Mouse (Mus musculus) 416B (cell line): ENCODE measurements around the gene Cdkn2aipnl.

Experiments
- DNase-seq: peaks from one replicate; pipeline ENCODE4 v3.0.0; 2011; ENCODE audit warnings: low read depth

Gene Cdkn2aipnl

DNA sequence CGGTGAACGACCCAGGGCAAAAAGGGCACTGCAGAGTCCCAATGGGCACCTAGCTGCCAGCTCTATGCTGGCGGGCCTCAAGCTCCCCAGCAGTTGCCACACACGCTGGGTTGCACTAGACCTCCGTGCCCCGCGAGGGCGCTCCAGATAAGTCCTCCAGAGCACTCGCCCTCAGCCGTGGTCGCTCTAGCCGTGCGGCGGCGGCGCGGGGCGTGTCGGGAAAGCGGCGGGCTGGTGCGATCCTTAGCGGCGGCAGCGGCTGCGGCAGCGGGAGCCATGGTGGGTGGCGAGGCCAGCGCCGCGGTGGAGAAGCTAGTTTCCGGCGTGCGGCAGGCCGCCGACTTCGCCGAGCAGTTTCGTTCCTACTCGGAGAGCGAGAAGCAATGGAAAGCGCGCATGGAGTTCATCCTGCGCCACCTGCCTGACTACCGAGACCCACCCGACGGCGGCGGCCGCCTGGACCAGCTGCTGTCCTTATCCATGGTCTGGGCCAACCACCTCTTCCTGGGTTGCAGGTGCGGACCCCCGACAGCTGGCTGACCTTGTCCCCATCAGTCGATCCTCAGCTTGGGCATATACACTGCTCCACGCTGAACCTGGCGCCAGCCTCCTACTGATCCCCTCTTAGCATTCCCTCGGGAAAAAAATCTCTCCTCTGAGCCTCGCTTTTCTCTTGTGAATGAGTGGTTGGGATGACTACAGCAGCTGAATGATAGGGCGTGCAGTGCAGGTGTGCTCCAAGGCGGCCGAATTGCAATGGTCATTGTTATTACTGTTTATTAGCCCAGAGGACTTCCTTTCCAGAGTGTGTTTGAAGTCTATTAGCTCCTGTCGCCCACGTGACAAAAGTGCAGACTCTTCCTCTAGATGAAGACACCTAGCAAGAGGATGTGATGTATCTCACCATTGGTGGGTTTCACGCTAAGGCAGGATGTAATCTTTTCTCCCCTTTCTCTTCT lies at the start of gene Cdkn2aipnl:
TSS of gene Cdkn2aipnl (plus strand) at position 219 of the 959 bp plus-strand sequence.
- peak; percentile 96 for DNase-seq

DNA sequence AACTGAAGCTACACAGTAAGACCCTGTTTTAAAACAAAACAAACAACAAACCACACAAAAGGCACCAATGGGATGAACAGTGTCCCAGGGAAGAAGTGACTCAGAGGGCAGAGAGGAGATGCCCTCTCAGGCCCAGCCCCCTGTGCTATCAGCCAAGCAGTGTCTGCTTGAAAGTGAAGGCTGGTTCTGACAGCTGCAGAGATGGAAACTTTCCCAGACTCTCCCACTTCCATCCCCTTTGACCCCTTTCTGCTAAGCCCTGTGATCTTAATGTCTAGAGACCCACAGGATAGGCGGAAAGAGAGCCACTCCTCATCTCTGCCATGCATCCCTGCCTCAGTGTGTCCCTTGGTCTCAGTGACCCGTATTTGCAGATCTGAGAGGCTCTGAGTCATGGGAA lies 49.5 kb upstream of the Cdkn2aipnl start:
- peak; percentile 78 for DNase-seq

- DNase-seq = no peak
Measured at GRCm38 (mm10) chr11:51918576-51918975, 48.9 kb upstream of the Cdkn2aipnl start.

GRCm38 (mm10) chr11:51921355-51922125 lies 45.9 kb upstream of the Cdkn2aipnl start:
- peak; percentile 47 for DNase-seq

- DNase-seq = no peak
Measured at GRCm38 (mm10) chr11:51922421-51922841, 45.0 kb upstream of the Cdkn2aipnl start.

- DNase-seq = peak; percentile 85
Measured at GRCm38 (mm10) chr11:51925595-51925994, 41.9 kb upstream of the Cdkn2aipnl start.

- DNase-seq = no peak
Measured at GRCm38 (mm10) chr11:51926385-51926784, 41.1 kb upstream of the Cdkn2aipnl start.

DNA sequence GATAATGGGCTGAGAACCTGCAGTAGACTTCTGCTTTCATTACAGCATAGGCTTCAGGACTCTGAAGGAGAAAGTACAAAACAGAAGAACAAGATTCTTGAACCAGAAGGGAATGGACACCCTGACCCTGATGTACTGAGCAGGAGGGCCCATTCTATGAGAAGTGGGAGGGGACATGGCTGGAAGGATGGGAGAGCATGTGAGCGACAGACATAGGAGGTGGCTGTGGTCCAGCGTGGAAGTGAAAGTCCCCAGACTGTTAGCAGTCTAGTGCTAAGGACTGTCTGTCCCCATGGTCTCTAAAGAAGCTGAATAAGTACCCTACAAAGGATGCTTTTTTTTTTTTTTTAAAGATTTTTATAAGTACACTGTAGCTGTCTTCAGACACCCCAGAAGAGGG lies 40.4 kb upstream of the Cdkn2aipnl start:
- DNase-seq = no peak

- DNase-seq = no peak
Measured at GRCm38 (mm10) chr11:51931138-51931537, 36.3 kb upstream of the Cdkn2aipnl start.

DNA sequence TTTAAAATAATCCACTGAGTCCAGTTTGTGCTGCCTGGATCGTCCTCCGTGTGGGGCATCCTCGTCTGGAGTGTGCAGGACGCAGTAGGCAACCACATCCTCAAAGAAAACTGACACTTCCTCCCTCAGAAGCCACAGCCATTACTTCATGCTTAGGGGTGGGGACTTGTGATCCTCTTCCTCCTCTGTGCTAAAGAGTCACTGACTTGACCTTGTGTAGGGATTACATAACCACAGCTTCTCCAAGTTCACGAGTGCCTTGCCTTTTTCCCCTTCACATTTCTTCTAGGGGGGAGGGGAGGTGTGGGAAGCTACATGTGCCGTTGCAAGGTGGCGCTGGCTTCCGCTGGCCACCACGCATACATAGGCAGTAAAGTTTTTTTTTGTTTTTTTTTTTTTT lies 35.7 kb upstream of the Cdkn2aipnl start:
- DNase-seq = peak; percentile 98

- no peak for DNase-seq
Measured at GRCm38 (mm10) chr11:51934230-51934629, 33.2 kb upstream of the Cdkn2aipnl start.

GRCm38 (mm10) chr11:51935636-51936434 lies 31.6 kb upstream of the Cdkn2aipnl start:
- no peak for DNase-seq

DNA sequence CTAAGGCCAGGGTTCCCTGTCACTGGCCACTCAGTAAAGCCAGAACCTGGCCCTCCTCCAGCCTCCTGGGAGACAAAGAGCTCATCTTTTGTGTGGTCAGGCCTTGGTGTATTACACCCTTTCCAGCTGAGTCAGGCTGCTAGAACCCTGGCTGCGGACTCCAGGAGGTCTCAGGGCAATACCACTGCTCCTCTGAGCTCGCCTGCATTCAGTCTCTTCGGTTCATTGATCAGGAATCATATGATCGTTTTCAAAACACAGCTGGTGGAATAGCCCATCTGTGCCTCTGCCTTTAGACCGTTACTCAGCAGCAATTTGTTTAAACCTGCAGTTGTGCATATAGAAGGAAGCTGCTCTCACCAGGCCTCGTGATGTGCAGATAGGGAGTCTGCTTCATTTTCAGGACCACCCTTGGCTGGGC lies 30.1 kb upstream of the Cdkn2aipnl start:
- no peak for DNase-seq

GRCm38 (mm10) chr11:51938817-51939589 lies 28.5 kb upstream of the Cdkn2aipnl start:
- DNase-seq = peak; percentile 98

- no peak for DNase-seq
Measured at GRCm38 (mm10) chr11:51939590-51939955, 27.9 kb upstream of the Cdkn2aipnl start.

- no peak for DNase-seq
Measured at GRCm38 (mm10) chr11:51940511-51940955, 26.9 kb upstream of the Cdkn2aipnl start.

- DNase-seq = no peak
Measured at GRCm38 (mm10) chr11:51942602-51943499, 24.6 kb upstream of the Cdkn2aipnl start.

GRCm38 (mm10) chr11:51943500-51943841 lies 24.0 kb upstream of the Cdkn2aipnl start:
- no peak for DNase-seq

GRCm38 (mm10) chr11:51944239-51944638 lies 23.2 kb upstream of the Cdkn2aipnl start:
- DNase-seq = no peak

GRCm38 (mm10) chr11:51945548-51945947 lies 21.9 kb upstream of the Cdkn2aipnl start:
- no peak for DNase-seq
